Mouse (Mus musculus): ENCODE measurements around the gene Cep44.

Gene Cep44

GRCm38 (mm10) chr8:56550558-56551360 lies at the start of gene Cep44, which contains the start of gene Fbxo8:
Gene Cep44, minus strand, starts transcription at chr8:56551047.
Gene Fbxo8, plus strand, starts transcription at chr8:56551090.
- in situ Hi-C loops (cut with MboI; ENCODE audit: unreplicated experiment in 2 of 2): loop anchor here in 1 of 2 experiments (5.0 kb wide), 1 partner anchor 1102 kb away; the partner anchor contains the start of gene Galnt7

- in situ Hi-C loops (cut with MboI; ENCODE audit: unreplicated experiment in 2 of 2): no loop called here
Observed at GRCm38 (mm10) chr8:56591502-56591901, 40.7 kb upstream of the Cep44 start.

- in situ Hi-C loops (cut with MboI; ENCODE audit: unreplicated experiment in 2 of 2): no loop called here
Observed at GRCm38 (mm10) chr8:56591084-56591483, 40.2 kb upstream of the Cep44 start.

- in situ Hi-C loops (cut with MboI; ENCODE audit: unreplicated experiment in 2 of 2): no loop called here
Observed at GRCm38 (mm10) chr8:56589004-56589403, 38.2 kb upstream of the Cep44 start.

GRCm38 (mm10) chr8:56582841-56583240 lies 32.0 kb upstream of the Cep44 start:
- in situ Hi-C loops (cut with MboI; ENCODE audit: unreplicated experiment in 2 of 2): no loop called here

GRCm38 (mm10) chr8:56580918-56581317 lies 30.1 kb upstream of the Cep44 start:
- in situ Hi-C loops (cut with MboI; ENCODE audit: unreplicated experiment in 2 of 2): no loop called here

GRCm38 (mm10) chr8:56566856-56567255 lies 16.0 kb upstream of the Cep44 start:
- in situ Hi-C loops (cut with MboI; ENCODE audit: unreplicated experiment in 2 of 2): no loop called here

- in situ Hi-C loops (cut with MboI; ENCODE audit: unreplicated experiment in 2 of 2): no loop called here
Observed at GRCm38 (mm10) chr8:56564399-56565047, 13.7 kb upstream of the Cep44 start.

- in situ Hi-C loops (cut with MboI; ENCODE audit: unreplicated experiment in 2 of 2): loop anchor here in 1 of 2 experiments (5.0 kb wide), 1 partner anchor 1100 kb away; the partner anchor contains the start of gene Galnt7
Observed at GRCm38 (mm10) chr8:56552551-56553103, 1.8 kb upstream of the Cep44 start.

GRCm38 (mm10) chr8:56552045-56552444 lies 1.2 kb upstream of the Cep44 start:
- in situ Hi-C loops (cut with MboI; ENCODE audit: unreplicated experiment in 2 of 2): loop anchor here in 1 of 2 experiments (5.0 kb wide), 1 partner anchor 1100 kb away; the partner anchor contains the start of gene Galnt7

- in situ Hi-C loops (cut with MboI; ENCODE audit: unreplicated experiment in 2 of 2): loop anchor here in 1 of 2 experiments (5.0 kb wide), 1 partner anchor 1101 kb away; the partner anchor contains the start of gene Galnt7
Observed at GRCm38 (mm10) chr8:56551361-56551852, 560 bp upstream of the Cep44 start.

GRCm38 (mm10) chr8:56547866-56548265 lies 3.0 kb downstream of the Cep44 start:
- in situ Hi-C loops (cut with MboI; ENCODE audit: unreplicated experiment in 2 of 2): no loop called here

- in situ Hi-C loops (cut with MboI; ENCODE audit: unreplicated experiment in 2 of 2): loop anchor here in 1 of 2 experiments (5.0 kb wide), 2 partner anchors 72 to 982 kb away; no protein-coding TSS in a partner anchor
Observed at GRCm38 (mm10) chr8:56540706-56541105, 10.1 kb downstream of the Cep44 start.

GRCm38 (mm10) chr8:56530359-56530758 lies 20.5 kb downstream of the Cep44 start:
- in situ Hi-C loops (cut with MboI; ENCODE audit: unreplicated experiment in 2 of 2): loop anchor here (5.0 to 10.0 kb wide), 4 partner anchors 84 to 1264 kb away; no protein-coding TSS in a partner anchor

- in situ Hi-C loops (cut with MboI; ENCODE audit: unreplicated experiment in 2 of 2): loop anchor here in 1 of 2 experiments (5.0 kb wide), 1 partner anchor 898 kb away; no protein-coding TSS in a partner anchor
Observed at GRCm38 (mm10) chr8:56528869-56529268, 22.0 kb downstream of the Cep44 start.

GRCm38 (mm10) chr8:56521051-56521450 lies 29.8 kb downstream of the Cep44 start:
- in situ Hi-C loops (cut with MboI; ENCODE audit: unreplicated experiment in 2 of 2): no loop called here

- in situ Hi-C loops (cut with MboI; ENCODE audit: unreplicated experiment in 2 of 2): no loop called here
Observed at GRCm38 (mm10) chr8:56520249-56520648, 30.6 kb downstream of the Cep44 start.

- in situ Hi-C loops (cut with MboI; ENCODE audit: unreplicated experiment in 2 of 2): no loop called here
Observed at GRCm38 (mm10) chr8:56518848-56519247, 32.0 kb downstream of the Cep44 start.

GRCm38 (mm10) chr8:56508952-56509479 lies 41.8 kb downstream of the Cep44 start:
- in situ Hi-C loops (cut with MboI; ENCODE audit: unreplicated experiment in 2 of 2): loop anchor here in 1 of 2 experiments (10.0 kb wide), 1 partner anchor 974 kb away; no protein-coding TSS in a partner anchor

- in situ Hi-C loops (cut with MboI; ENCODE audit: unreplicated experiment in 2 of 2): loop anchor here in 1 of 2 experiments (10.0 kb wide), 1 partner anchor 974 kb away; no protein-coding TSS in a partner anchor
Observed at GRCm38 (mm10) chr8:56508318-56508951, 42.4 kb downstream of the Cep44 start.
